19 mouse cellular contexts compared by ENCODE assay signal in genomic region chr10:67441243-67441642, GRCm38 (mm10).
A peak's percentile ranks its signal among the peaks of the same experiment; 100 is the strongest.
DNase-seq lines count a peak whose midpoint lies in the region; ATAC-seq and TF ChIP-seq lines count a peak whose summit lies in the region.
"Had no signal": no experiment of that assay in that cellular context is flagged by ENCODE, and none has a peak within 500 bp of the region (broad histone marks: within the 10 kb centered on the region; RNA-seq: fewer than 3 reads in every experiment).

No protein-coding gene starts in this region.

- no peaks in the 10 kb centered on the region for H3K27me3 ChIP-seq in lung, embryonic 14.5 days (ENCODE audit: insufficient read depth, low read length)
- no peaks in the 10 kb centered on the region for H3K27me3 ChIP-seq in lung, postnatal 0 days (replicated peaks; ENCODE audit: insufficient read depth, low read length)
- H3K27me3 ChIP-seq in myocyte (ENCODE audit: control insufficient read depth, insufficient read depth, insufficient read length) = no peaks in the 10 kb centered on the region
- H3K27me3 ChIP-seq in heart, adult 2 months (ENCODE audit: control insufficient read depth, insufficient read depth, low read length) = no peaks in the 10 kb centered on the region
- no peaks in the 10 kb centered on the region for H3K27me3 ChIP-seq in heart, embryonic 10.5 days (ENCODE audit: insufficient read depth, poor library complexity, severe bottlenecking)
- H3K27me3 ChIP-seq: embryonic facial prominence, embryonic 12.5 days; forebrain, embryonic 12.5 days; heart, embryonic 12.5 days; hindbrain, embryonic 15.5 days had no signal

- H3K4me3 ChIP-seq in lung, embryonic 14.5 days (ENCODE audit: low read depth, low read length) = no peak overlapping the region
- H3K4me3 ChIP-seq in lung, postnatal 0 days (ENCODE audit: low read depth, low read length) = no peak overlapping the region
- no peak overlapping the region for H3K4me3 ChIP-seq in myocyte
- H3K4me3 ChIP-seq in heart, adult 2 months = no peak overlapping the region
- no peak overlapping the region for H3K4me3 ChIP-seq in heart, embryonic 10.5 days
- H3K4me3 ChIP-seq: embryonic facial prominence, embryonic 12.5 days; forebrain, embryonic 12.5 days; heart, embryonic 12.5 days; hindbrain, embryonic 15.5 days had no signal

- no peak overlapping the region for H3K9ac ChIP-seq in lung, embryonic 14.5 days
- no peak overlapping the region for H3K9ac ChIP-seq in lung, postnatal 0 days (replicated peaks; ENCODE audit: low read depth)
- no peak overlapping the region for H3K9ac ChIP-seq in heart, adult 2 months (ENCODE audit: low read depth, low read length)
- H3K9ac ChIP-seq: embryonic facial prominence, embryonic 12.5 days; forebrain, embryonic 12.5 days; forebrain, postnatal 0 days; heart, embryonic 12.5 days; hindbrain, embryonic 15.5 days had no signal

- H3K4me2 ChIP-seq in lung, embryonic 14.5 days = no peak overlapping the region
- H3K4me2 ChIP-seq in lung, postnatal 0 days (replicated peaks; ENCODE audit: low read depth, low read length) = no peak overlapping the region
- peak overlapping the region; percentile 7 for H3K4me2 ChIP-seq in myocyte (ENCODE audit: low read depth)
- H3K4me2 ChIP-seq: embryonic facial prominence, embryonic 12.5 days; forebrain, embryonic 12.5 days; heart, embryonic 12.5 days; hindbrain, embryonic 15.5 days had no signal

- WGBS in lung, embryonic 14.5 days = 47% methylated on average over 7 of the region's 7 CpGs
- 41% methylated on average over 7 of the region's 7 CpGs for WGBS in lung, postnatal 0 days
- 25% methylated on average over 7 of the region's 7 CpGs for WGBS in heart, adult 2 months
- 60% methylated on average over 7 of the region's 7 CpGs for WGBS in heart, embryonic 10.5 days

- ATAC-seq in lung, embryonic 14.5 days (ENCODE audit: insufficient read depth) = no peak
- ATAC-seq in lung, postnatal 0 days = no peak
- peak; percentile 53 to 62 for ATAC-seq in hematopoietic stem cell, adult 5-6 weeks (replicated peaks in 1 of 2; ENCODE audit: insufficient read depth in 1 of 2, low FRiP score in 2 of 2, low TSS enrichment in 1 of 2, low read depth in 1 of 2, poor library complexity in 2 of 2, severe bottlenecking in 2 of 2)
- ATAC-seq: forebrain, postnatal 0 days had no signal

- no peak for TF ChIP-seq EP300 in lung, postnatal 0 days (IDR thresholded peaks at IDR 0.05)
- TF ChIP-seq EP300 in heart, adult 2 months (IDR thresholded peaks at IDR 0.05; ENCODE audit: insufficient read depth, low read depth, low read length) = no peak

- intact Hi-C loops in heart, adult 2 months (cut with DNase I) = no loop called here

- no peaks in the 10 kb centered on the region for H3K36me3 ChIP-seq in lung, embryonic 14.5 days (ENCODE audit: insufficient read depth)
- no peaks in the 10 kb centered on the region for H3K36me3 ChIP-seq in lung, postnatal 0 days (ENCODE audit: insufficient read depth, low read length)
- no peaks in the 10 kb centered on the region for H3K36me3 ChIP-seq in myocyte (ENCODE audit: control insufficient read depth, insufficient read depth)
- no peaks in the 10 kb centered on the region for H3K36me3 ChIP-seq in heart, adult 2 months (ENCODE audit: control insufficient read depth, insufficient read depth, low read length)
- H3K36me3 ChIP-seq in heart, embryonic 10.5 days = no peaks in the 10 kb centered on the region
- H3K36me3 ChIP-seq: embryonic facial prominence, embryonic 12.5 days; forebrain, embryonic 12.5 days; heart, embryonic 12.5 days; hindbrain, embryonic 15.5 days had no signal

- H3K9me3 ChIP-seq in lung, embryonic 14.5 days (ENCODE audit: low read depth, low read length) = no peaks in the 10 kb centered on the region
- no peaks in the 10 kb centered on the region for H3K9me3 ChIP-seq in lung, postnatal 0 days (ENCODE audit: low read length)
- H3K9me3 ChIP-seq in heart, embryonic 10.5 days = no peaks in the 10 kb centered on the region
- H3K9me3 ChIP-seq: embryonic facial prominence, embryonic 12.5 days; forebrain, embryonic 12.5 days; heart, embryonic 12.5 days; hindbrain, embryonic 15.5 days had no signal

- no peak for TF ChIP-seq CTCF in lung, embryonic 14.5 days (IDR thresholded peaks at IDR 0.05; ENCODE audit: low read depth)
- no peak for TF ChIP-seq CTCF in lung, postnatal 0 days (IDR thresholded peaks at IDR 0.05)
- no peak for TF ChIP-seq CTCF in heart, adult 2 months (IDR thresholded peaks at IDR 0.05)

- no peak overlapping the region for H3ac ChIP-seq in myocyte (ENCODE audit: control insufficient read depth, insufficient read length)

- H3K79me2 ChIP-seq in myocyte (ENCODE audit: control insufficient read depth, insufficient read depth) = no peaks in the 10 kb centered on the region
- no peaks in the 10 kb centered on the region for H3K79me2 ChIP-seq in heart, adult 2 months (replicated peaks; ENCODE audit: control insufficient read depth, insufficient read depth, low read length)

- H3K27ac ChIP-seq in lung, embryonic 14.5 days (ENCODE audit: low read depth) = no peak overlapping the region
- no peak overlapping the region for H3K27ac ChIP-seq in lung, postnatal 0 days (ENCODE audit: low read length)
- no peak overlapping the region for H3K27ac ChIP-seq in heart, adult 2 months
- no peak overlapping the region for H3K27ac ChIP-seq in heart, embryonic 10.5 days
- H3K27ac ChIP-seq: embryonic facial prominence, embryonic 12.5 days; forebrain, embryonic 12.5 days; hindbrain, embryonic 15.5 days had no signal

- no peak for TF ChIP-seq POLR2A in myocyte (IDR thresholded peaks at IDR 0.05; ENCODE audit: insufficient read length, low read depth)
- no peak for TF ChIP-seq POLR2A in heart, adult 2 months (IDR thresholded peaks at IDR 0.05; ENCODE audit: insufficient read depth, low read depth, low read length)

- no peaks in the 10 kb centered on the region for H3K4me1 ChIP-seq in lung, embryonic 14.5 days (ENCODE audit: insufficient read depth)
- H3K4me1 ChIP-seq in lung, postnatal 0 days (ENCODE audit: insufficient read depth, low read depth, low read length) = no peaks in the 10 kb centered on the region
- H3K4me1 ChIP-seq in heart, adult 2 months (ENCODE audit: control insufficient read depth, insufficient read depth, low read length) = no peaks in the 10 kb centered on the region
- no peaks in the 10 kb centered on the region for H3K4me1 ChIP-seq in heart, embryonic 10.5 days
- H3K4me1 ChIP-seq: embryonic facial prominence, embryonic 12.5 days; forebrain, embryonic 12.5 days; heart, embryonic 12.5 days; hindbrain, embryonic 15.5 days had no signal

- DNase-seq in lung, embryonic 14.5 days = peak; percentile 6
- no peak for DNase-seq in lung, postnatal 0 days (ENCODE audit: low spot score)
- DNase-seq in brain, adult 2 months (ENCODE audit: low read depth, low spot score) = peak; percentile 17
- no peak for DNase-seq in heart, adult 2 months
- DNase-seq in heart, embryonic 10.5 days (ENCODE audit: low spot score) = no peak
- DNase-seq: adrenal gland, adult 2 months; adrenal gland, postnatal 25 days; cerebellum, adult 2 months; cerebellum, postnatal 10 days; embryo, embryonic 11 days; forebrain, postnatal 0 days; gastrocnemius, postnatal 36 days; heart, adult 18-20 months had no signal

TF ChIP-seq in myocyte, 11 proteins besides CTCF, POLR2A, EP300 and RAD21:
- TF ChIP-seq TCF3 (IDR thresholded peaks at IDR 0.05; ENCODE audit: insufficient read length, low read depth) (no peak), MYOD1 (IDR thresholded peaks at IDR 0.05; ENCODE audit: control insufficient read depth in 1 of 3, insufficient read length in 2 of 3, low read depth in 2 of 3) (peak in 1 of 3 experiments; percentile 53)

Comparison
In these comparisons a context has a peak if more than half of its experiments do, and no peak if none do; other contexts are left out.
1. DNase-seq: peak in lung, embryonic 14.5 days (single experiment) and brain, adult 2 months (single experiment); none in lung, postnatal 0 days (single experiment), heart, adult 2 months (0 of 2) and heart, embryonic 10.5 days (single experiment).
2. ATAC-seq: peak in hematopoietic stem cell, adult 5-6 weeks (2 of 2); none in lung, embryonic 14.5 days (single experiment) and lung, postnatal 0 days (single experiment).